Mouse (Mus musculus): Measurements from ENCODE around the gene Pole. TPM values are rescaled to one million over a fixed set of nuclear protein-coding genes. Genes with fewer than 3 reads are reported as not detected.
A peak's percentile ranks its signal among the peaks of the same experiment; 100 is the strongest.

The Pole gene
- polyA plus RNA-seq (2016; fragmentation: Nextera tagmentation; extraction: Ambion mirVana) = 26.5 and 27.9 TPM in 2 replicates

DNA sequence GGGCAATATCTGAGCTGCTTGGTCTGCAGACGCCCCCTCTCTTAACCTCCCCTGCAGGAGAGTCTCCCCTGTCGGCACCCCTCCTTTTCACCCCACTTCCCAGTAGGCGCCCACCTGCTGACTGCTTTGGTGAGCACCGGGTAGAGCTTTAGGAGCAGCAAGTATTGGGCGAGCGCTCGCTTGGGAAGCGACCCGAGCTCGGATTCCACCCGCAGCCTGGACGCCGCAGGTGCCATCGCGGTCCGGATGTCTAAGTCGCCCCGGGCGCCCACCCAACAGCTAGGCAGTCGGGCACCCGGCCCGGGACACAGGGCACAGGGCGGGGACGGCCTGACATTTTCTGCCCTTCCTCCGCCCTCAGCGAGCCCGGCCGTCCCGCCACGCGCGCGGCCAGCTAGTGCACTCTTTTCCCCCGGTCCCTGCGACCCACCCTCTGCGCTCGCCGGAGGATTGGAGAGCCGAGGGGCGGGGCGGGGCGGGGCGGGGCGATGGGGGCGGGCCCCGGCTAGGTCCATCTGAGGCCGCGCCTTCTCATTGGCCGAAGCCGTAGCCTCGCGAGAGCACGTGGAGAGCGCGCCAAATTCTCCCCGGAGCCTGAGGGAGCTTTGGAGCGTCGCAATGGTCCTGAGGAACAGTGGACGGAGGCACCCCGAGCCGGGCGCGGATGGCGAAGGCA lies at the start of gene Pole, which contains the start of gene Pxmp2:
Pole (plus strand) TSS at position 537 of the 676 bp plus-strand sequence.
Pxmp2 (minus strand) TSS at position 417 of the 676 bp plus-strand sequence.
- peak within 1 kb of the TSS; percentile 88 for H3K4me3 ChIP-seq

DNA sequence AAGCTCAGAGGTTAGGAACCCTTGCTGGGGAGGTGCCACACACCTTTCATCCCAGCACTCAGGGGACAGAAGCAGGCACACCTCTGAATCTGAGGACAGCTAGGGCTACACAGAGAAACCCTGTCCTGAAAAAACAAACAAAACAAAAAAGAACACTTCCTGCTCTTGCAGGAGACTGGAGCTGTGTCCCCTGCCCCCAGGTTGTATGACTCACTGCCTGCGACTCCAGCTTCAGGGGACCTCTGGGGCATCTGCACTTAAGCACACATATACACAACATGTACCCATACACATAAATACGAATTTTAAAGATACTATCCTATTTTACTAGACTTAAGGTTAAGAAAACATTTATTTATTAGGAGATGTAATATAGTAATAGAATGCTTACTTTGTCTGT lies 42.0 kb upstream of the Pole start:
- H3K36me3 ChIP-seq = peaks cover 98% of the 10 kb centered on the region
- no peak overlapping the region for H3K4me2 ChIP-seq
- no peaks in the 10 kb centered on the region for H3K4me1 ChIP-seq
- WGBS (ENCODE audit: insufficient replicate concordance) = 72% methylated on average over 2 of the region's 2 CpGs
- no peak overlapping the region for H3K4me3 ChIP-seq
- no peaks in the 10 kb centered on the region for H3K9me3 ChIP-seq (replicated peaks)
- H3K27ac ChIP-seq = no peak overlapping the region
- no peaks in the 10 kb centered on the region for H3K27me3 ChIP-seq (replicated peaks)
- no peak for ATAC-seq
- H3K9ac ChIP-seq = no peak overlapping the region

More for the DNA sequence above, at the start of gene Pole, which contains the start of gene Pxmp2:
- Histone ChIP-seq H3K27ac (peak within 1 kb of the TSS; percentile 82), H3K4me2 (peak within 1 kb of the TSS; percentile 95), H3K36me3 (peaks cover 21% of the 10 kb centered on the region), H3K9ac (peak within 1 kb of the TSS; percentile 87), H3K9me3 (replicated peaks) (no peaks in the 10 kb centered on the region), H3K27me3 (replicated peaks) (no peaks in the 10 kb centered on the region), H3K4me1 (peaks cover 42% of the 10 kb centered on the region)
- ATAC-seq = peak; percentile 96
- WGBS (ENCODE audit: insufficient replicate concordance) = under 1% methylated on average over 64 of the region's 64 CpGs

DNA sequence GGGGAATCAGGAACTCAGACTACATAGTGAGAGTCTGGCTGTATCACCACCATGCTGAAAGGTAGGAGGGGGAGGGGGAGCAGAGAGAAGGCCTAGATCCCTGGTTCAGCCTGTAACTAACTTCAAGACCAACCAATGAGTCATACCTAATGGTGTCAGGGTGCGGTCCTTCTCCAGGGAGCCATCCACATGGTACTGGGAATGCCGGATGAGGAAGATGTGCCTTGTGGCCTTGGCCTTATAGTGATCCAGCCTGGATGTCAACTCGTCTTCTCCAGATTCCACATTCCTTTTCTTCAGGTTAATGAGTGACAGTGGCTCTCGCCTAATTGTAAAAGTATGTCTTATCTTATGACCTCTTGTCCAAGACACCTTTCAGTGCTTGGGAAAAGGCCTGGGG lies 19.2 kb upstream of the Pole start:
- WGBS (ENCODE audit: insufficient replicate concordance) = 78% methylated on average over 4 of the region's 4 CpGs
- Histone ChIP-seq H3K27me3 (replicated peaks) (no peaks in the 10 kb centered on the region), H3K4me3 (no peak overlapping the region), H3K27ac (no peak overlapping the region), H3K36me3 (peaks cover 50% of the 10 kb centered on the region), H3K4me1 (peaks cover 28% of the 10 kb centered on the region), H3K4me2 (no peak overlapping the region), H3K9me3 (replicated peaks) (no peaks in the 10 kb centered on the region), H3K9ac (no peak overlapping the region)
- no peak for ATAC-seq

DNA sequence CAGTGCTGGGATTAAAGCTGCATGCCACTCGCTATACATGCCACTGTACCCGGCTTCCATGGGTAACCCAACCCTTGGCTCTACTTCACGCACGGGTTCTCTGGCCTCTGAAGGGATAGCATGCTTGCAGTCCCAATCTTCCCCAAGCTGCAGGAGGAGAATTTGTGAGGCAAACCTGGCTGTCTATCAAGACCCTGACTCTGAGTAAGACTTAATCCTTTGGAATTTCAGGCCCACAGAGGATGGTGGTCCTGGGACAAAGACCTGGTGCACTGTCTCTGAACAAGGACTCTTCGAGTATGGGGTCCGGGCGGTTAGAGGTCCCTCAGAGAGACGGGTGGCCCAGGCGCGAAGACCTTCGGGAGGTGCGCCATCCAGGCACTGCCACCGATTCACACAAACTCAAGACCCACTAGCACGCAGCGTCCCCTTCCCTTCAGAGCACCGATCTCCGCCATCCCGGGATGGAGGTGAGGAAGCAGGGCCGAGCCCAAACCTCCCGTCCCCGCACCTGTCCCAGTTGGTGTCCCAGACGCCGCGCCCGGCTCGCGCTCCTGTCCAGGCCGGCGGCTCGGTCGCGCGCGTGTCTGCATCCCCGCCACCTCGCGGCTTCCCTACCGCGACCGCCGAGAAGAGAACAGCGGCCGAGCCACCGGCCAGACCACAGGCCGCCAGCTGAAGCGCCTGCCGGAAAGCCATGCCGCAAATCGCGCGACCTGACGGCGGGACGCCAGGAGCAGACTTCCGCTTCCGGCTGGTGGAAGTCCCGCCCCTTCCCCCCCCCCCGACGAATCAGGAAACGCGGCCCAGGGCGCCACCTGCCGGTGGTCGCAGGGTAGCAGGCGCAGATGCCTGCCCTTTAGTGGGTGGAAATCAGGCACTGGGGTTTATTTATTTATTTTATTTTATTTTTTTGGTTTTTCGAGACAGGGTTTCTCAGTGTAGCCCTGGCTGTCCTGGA lies 16.7 kb upstream of the Pole start, which contains the start of gene Pgam5:
Pgam5 (minus strand) TSS at position 773 of the 961 bp plus-strand sequence.
- peaks cover 33% of the 10 kb centered on the region for H3K36me3 ChIP-seq
- H3K4me2 ChIP-seq = peak within 1 kb of the TSS; percentile 87
- H3K9me3 ChIP-seq (replicated peaks) = no peaks in the 10 kb centered on the region
- H3K4me1 ChIP-seq = peaks cover 37% of the 10 kb centered on the region
- H3K4me3 ChIP-seq = peak within 1 kb of the TSS; percentile 87
- peak within 1 kb of the TSS; percentile 92 for H3K9ac ChIP-seq
- peak within 1 kb of the TSS; percentile 76 for H3K27ac ChIP-seq
- no peaks in the 10 kb centered on the region for H3K27me3 ChIP-seq (replicated peaks)
- ATAC-seq = peak; percentile 81
- WGBS (ENCODE audit: insufficient replicate concordance) = under 1% methylated on average over 66 of the region's 66 CpGs

DNA sequence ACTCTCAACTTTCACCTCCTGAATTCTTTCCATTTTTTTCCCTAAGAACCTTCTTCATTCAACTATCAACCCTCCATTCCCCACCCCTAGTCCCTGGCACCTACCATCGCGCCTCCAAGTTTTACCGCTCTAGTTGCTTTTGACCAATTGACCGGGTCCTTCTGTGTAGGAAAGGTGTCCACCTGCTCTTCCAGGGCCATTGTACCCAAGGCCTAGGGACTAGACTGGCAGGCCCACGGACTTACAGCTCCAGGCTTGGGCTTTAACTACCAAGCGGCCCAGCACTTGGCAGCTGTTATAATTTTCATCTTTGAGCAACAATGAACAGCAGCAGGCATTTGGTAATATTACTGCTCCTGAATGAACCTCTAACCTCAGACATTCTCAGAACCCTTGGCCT lies 15.9 kb upstream of the Pole start:
- no peaks in the 10 kb centered on the region for H3K9me3 ChIP-seq (replicated peaks)
- peak overlapping the region; percentile 32; the same call in 1 of the 2 replicates for H3K4me2 ChIP-seq
- WGBS (ENCODE audit: insufficient replicate concordance) = 87% methylated on average over 6 of the region's 6 CpGs
- H3K9ac ChIP-seq = no peak overlapping the region
- ATAC-seq = no peak
- no peak overlapping the region for H3K4me3 ChIP-seq
- H3K36me3 ChIP-seq = peaks cover 25% of the 10 kb centered on the region
- peaks cover 43% of the 10 kb centered on the region for H3K4me1 ChIP-seq
- no peaks in the 10 kb centered on the region for H3K27me3 ChIP-seq (replicated peaks)
- H3K27ac ChIP-seq = no peak overlapping the region

DNA sequence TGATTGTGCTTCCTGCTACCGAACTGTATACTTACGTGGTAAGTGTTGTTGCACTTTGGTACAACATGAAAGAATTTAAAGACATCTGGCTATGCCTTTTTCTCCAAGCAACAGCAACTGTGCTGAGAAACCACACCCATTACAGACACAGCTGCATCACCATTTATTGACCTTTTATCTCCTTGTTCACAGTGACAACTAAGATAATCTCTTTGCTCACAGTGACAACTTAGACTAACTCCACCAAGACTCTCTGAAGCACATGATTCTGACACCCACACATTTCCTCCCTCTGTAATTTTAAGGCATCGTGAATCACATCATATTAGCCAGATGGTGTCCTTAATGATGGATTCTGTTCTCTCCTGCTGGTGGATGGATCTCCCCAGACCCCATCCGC lies 12.0 kb upstream of the Pole start:
- WGBS (ENCODE audit: insufficient replicate concordance) = 66% methylated on average over 4 of the region's 4 CpGs
- ATAC-seq = peak; percentile 55; the same call in 1 of the 2 replicates

DNA sequence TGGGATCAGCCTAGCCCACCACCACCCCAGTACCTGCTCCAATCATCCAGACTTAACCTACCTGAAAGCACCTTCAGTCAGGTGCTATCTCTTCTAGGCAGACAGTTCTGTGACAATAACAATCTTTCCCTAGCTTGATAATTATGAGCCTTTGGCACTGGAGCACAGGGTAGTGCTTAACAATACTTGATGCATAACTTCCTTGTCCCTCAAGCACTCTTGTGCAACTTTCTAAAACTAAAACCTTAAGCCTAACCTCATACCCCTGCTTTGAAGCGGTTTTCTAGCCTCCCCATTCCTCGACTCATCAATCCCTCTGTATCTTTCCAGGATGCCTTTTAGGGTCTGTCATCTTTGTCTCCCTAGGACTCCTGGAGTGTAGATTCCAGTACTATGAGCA lies 11.3 kb upstream of the Pole start:
- 58% methylated on average over 2 of the region's 2 CpGs for WGBS (ENCODE audit: insufficient replicate concordance)
- H3K9me3 ChIP-seq (replicated peaks) = no peaks in the 10 kb centered on the region
- H3K36me3 ChIP-seq = peaks cover 12% of the 10 kb centered on the region

More for the DNA sequence above, 12.0 kb upstream of the Pole start:
- Histone ChIP-seq H3K27ac (peak overlapping the region; percentile 47; the same call in 1 of the 2 replicates), H3K9me3 (replicated peaks) (no peaks in the 10 kb centered on the region), H3K4me2 (peak overlapping the region; percentile 20; the same call in 1 of the 2 replicates), H3K4me1 (peaks cover 28% of the 10 kb centered on the region), H3K36me3 (peaks cover 12% of the 10 kb centered on the region), H3K9ac (0 out of 2 replicates have a peak overlapping the region, but pooled peaks have one; percentile 0), H3K27me3 (replicated peaks) (no peaks in the 10 kb centered on the region), H3K4me3 (no peak overlapping the region)

DNA sequence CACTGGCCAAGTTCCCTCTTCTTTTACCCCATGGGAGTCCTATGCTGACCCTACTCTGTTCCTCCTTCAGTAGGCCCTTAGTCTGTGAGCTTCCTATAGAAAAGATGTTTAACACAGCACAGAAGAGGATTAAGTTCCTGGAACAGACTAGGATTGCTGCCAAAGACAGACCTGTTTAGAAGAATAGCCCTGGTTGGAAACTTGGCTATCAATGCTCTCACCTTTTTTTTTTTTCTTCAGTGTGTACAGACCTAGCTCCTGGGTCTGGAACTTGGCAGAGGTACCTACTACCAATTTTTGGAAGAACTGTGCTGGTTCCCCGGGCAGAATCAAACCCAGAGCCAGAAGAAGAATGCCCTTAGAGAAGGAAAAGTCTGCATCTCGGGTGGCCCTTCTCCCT lies 9.7 kb upstream of the Pole start:
- Histone ChIP-seq H3K9me3 (replicated peaks) (no peaks in the 10 kb centered on the region), H3K4me3 (no peak overlapping the region), H3K27me3 (replicated peaks) (no peaks in the 10 kb centered on the region), H3K9ac (no peak overlapping the region), H3K36me3 (peaks cover 12% of the 10 kb centered on the region), H3K4me2 (no peak overlapping the region), H3K4me1 (peaks cover 22% of the 10 kb centered on the region), H3K27ac (no peak overlapping the region)
- WGBS (ENCODE audit: insufficient replicate concordance) = 67% methylated on average over 2 of the region's 2 CpGs
- ATAC-seq = no peak

More for the DNA sequence above, 11.3 kb upstream of the Pole start:
- H3K4me2 ChIP-seq = no peak overlapping the region
- H3K9ac ChIP-seq = no peak overlapping the region
- ATAC-seq = no peak
- H3K27ac ChIP-seq = no peak overlapping the region
- H3K4me1 ChIP-seq = peaks cover 27% of the 10 kb centered on the region
- H3K27me3 ChIP-seq (replicated peaks) = no peaks in the 10 kb centered on the region
- no peak overlapping the region for H3K4me3 ChIP-seq

DNA sequence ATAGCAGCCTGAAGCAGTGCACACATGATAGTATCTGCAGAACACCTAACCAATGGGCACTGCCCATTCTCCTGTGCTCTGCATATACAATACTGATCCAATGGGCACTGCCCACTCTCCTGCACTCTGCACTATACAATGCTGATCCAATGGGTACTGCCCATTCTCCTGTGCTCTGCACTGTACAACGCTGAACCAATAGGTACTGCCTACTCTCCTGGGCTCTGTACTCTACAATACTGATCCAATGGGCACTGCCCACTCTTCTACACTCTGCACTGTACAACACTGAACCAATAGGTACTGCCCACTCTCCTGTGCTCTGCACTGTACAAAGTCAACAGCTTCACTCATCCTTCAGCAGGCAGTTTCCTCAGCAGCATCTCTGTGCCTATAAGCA lies 9.2 kb upstream of the Pole start:
- no peak overlapping the region for H3K4me3 ChIP-seq
- no peaks in the 10 kb centered on the region for H3K9me3 ChIP-seq (replicated peaks)
- ATAC-seq = peak; percentile 45
- H3K27me3 ChIP-seq (replicated peaks) = no peaks in the 10 kb centered on the region
- H3K27ac ChIP-seq = no peak overlapping the region
- no peak overlapping the region for H3K9ac ChIP-seq
- H3K4me1 ChIP-seq = peaks cover 22% of the 10 kb centered on the region
- 77% methylated on average over 1 of the region's 1 CpGs for WGBS (ENCODE audit: insufficient replicate concordance)
- no peak overlapping the region for H3K4me2 ChIP-seq
- peaks cover 12% of the 10 kb centered on the region for H3K36me3 ChIP-seq

DNA sequence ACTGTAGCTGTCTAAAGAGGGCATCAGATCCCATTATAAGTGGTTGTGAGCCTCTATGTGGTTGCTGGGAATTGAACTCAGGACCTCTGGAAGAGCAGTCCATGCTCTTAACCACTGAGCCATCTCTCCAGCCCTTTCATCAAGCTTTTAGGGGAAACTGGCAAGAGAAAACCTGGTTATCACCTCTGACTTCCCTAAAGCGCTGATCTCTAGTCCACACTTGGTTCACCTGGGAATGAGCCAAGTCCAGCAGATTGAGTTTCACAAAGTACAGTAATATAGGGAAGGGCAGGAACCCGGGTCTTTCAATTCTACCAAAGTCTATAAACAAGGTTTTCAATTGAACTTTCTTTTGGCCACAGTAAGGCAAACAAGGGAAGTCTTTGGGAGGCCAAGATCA lies 4.1 kb upstream of the Pole start:
- Histone ChIP-seq H3K9ac (no peak overlapping the region), H3K4me2 (no peak overlapping the region), H3K4me3 (no peak overlapping the region), H3K27me3 (replicated peaks) (no peaks in the 10 kb centered on the region), H3K36me3 (peaks cover 9% of the 10 kb centered on the region; the same call in 1 of the 2 replicates), H3K9me3 (replicated peaks) (no peaks in the 10 kb centered on the region), H3K27ac (no peak overlapping the region), H3K4me1 (peaks cover 24% of the 10 kb centered on the region)
- ATAC-seq = no peak
- WGBS (ENCODE audit: insufficient replicate concordance) = 78% methylated on average over 2 of the region's 2 CpGs

DNA sequence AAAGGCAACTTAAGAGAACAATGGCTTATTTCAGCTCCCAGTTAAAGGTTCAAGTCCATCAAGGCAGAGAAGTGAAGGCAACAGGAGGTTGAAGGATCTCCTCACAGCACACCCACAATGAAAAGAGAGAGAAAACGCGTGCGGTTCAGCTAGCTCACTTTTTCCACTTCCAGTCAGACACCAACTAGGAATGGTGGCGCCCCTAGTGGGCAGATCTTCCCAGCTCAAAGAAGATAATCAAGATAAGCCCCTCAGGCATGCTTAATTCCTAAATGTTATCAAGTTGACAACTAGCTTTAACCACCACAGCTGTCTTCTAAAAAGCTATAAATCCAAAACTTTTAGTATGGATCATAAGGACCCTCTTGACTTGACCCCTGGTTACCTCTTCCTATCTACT lies 1.6 kb upstream of the Pole start:
- Histone ChIP-seq H3K27ac (peak overlapping the region; percentile 79), H3K4me3 (peak overlapping the region; percentile 88), H3K4me2 (peak overlapping the region; percentile 95), H3K4me1 (peaks cover 33% of the 10 kb centered on the region), H3K36me3 (peaks cover 7% of the 10 kb centered on the region), H3K9ac (peak overlapping the region; percentile 87), H3K9me3 (replicated peaks) (no peaks in the 10 kb centered on the region), H3K27me3 (replicated peaks) (no peaks in the 10 kb centered on the region)
- 2% methylated on average over 4 of the region's 4 CpGs for WGBS (ENCODE audit: insufficient replicate concordance)
- no peak for ATAC-seq
